Mouse (Mus musculus) forebrain, embryonic 12.5 days (tissue): ENCODE data around the gene Nostrin. TPM values are rescaled to one million over a fixed set of nuclear protein-coding genes. Genes with fewer than 3 reads are reported as not detected.
A peak's percentile ranks its signal among the peaks of the same experiment; 100 is the strongest.

Experiments used
- ATAC-seq: fragments of 200-750 bp; cut with Nextera tagmentation; 2 replicates; pipeline ENCODE4 v1.8.0; 2017; ENCODE audit warnings: moderate TSS enrichment; ENCODE audit not compliant: low FRiP score
- H3K27ac ChIP-seq: fragments of 300-500 bp; sonication (generic); 2 replicates; pipeline ENCODE4 v1.5.1; 2016; ENCODE audit warnings: mild to moderate bottlenecking
- H3K27me3 ChIP-seq: fragments of 300-500 bp; sonication (generic); 2 replicates; pipeline ENCODE4 v1.6.1; 2016; ENCODE audit warnings: mild to moderate bottlenecking
- H3K36me3 ChIP-seq: fragments of 300-500 bp; sonication (generic); replicated peaks from 2 replicates; pipeline ENCODE4 v1.6.1; 2016; ENCODE audit warnings: mild to moderate bottlenecking
- H3K4me1 ChIP-seq: fragments of 300-500 bp; sonication (generic); 2 replicates; pipeline ENCODE4 v1.6.1; 2016
- H3K4me2 ChIP-seq: fragments of 300-500 bp; sonication (generic); 2 replicates; pipeline ENCODE4 v1.6.1; 2016; ENCODE audit warnings: mild to moderate bottlenecking, moderate library complexity
- H3K4me3 ChIP-seq: fragments of 300-500 bp; sonication (generic); replicated peaks from 2 replicates; pipeline ENCODE4 v1.5.1; 2016; ENCODE audit warnings: mild to moderate bottlenecking
- H3K9ac ChIP-seq: fragments of 300-500 bp; sonication (generic); 2 replicates; pipeline ENCODE4 v1.6.1; 2016; ENCODE audit warnings: mild to moderate bottlenecking
- H3K9me3 ChIP-seq: fragments of 300-500 bp; sonication (generic); 2 replicates; pipeline ENCODE4 v1.6.1; 2016
- WGBS: fragments of 180-500 bp; shearing (Covaris S2); methylation state at CpG from one replicate; pipeline ENCODE4 v1.1.7; 2016; 5-methylcytosine and 5-hydroxymethylcytosine counted together
- polyA plus RNA-seq: library from polyadenylated mRNA; unstranded; fragments of >200 nt; fragmentation: Nextera tagmentation; extraction: Ambion mirVana; gene quantifications from 2 replicates; pipeline ENCODE4 v1.2.1, GENCODE M21; 2016

Nostrin gene
- polyA plus RNA-seq, 1 experiment from 2014 or later = 0.43 TPM

- no peak overlapping the region for H3K4me2 ChIP-seq
- H3K9me3 ChIP-seq = peaks cover 6% of the 10 kb centered on the region; the same call in 1 of the 2 replicates
- H3K4me1 ChIP-seq = no peaks in the 10 kb centered on the region
- no peaks in the 10 kb centered on the region for H3K27me3 ChIP-seq
- H3K9ac ChIP-seq = no peak overlapping the region
- no peak overlapping the region for H3K27ac ChIP-seq
- ATAC-seq = no peak
- H3K4me3 ChIP-seq = no peak overlapping the region
- no peaks in the 10 kb centered on the region for H3K36me3 ChIP-seq
- WGBS = 83% methylated on average over 9 of the region's 9 CpGs
These were observed 34.9 kb downstream of the Nostrin start for GRCm38 (mm10) chr2:69170395-69171077.

- Histone ChIP-seq H3K27me3 (no peaks in the 10 kb centered on the region), H3K4me2 (no peak overlapping the region), H3K9me3 (peaks cover 6% of the 10 kb centered on the region; the same call in 1 of the 2 replicates), H3K27ac (no peak overlapping the region), H3K4me3 (no peak overlapping the region), H3K4me1 (no peaks in the 10 kb centered on the region), H3K36me3 (no peaks in the 10 kb centered on the region), H3K9ac (no peak overlapping the region)
- 92% methylated on average over 5 of the region's 5 CpGs for WGBS
- ATAC-seq = no peak
These were observed 39.7 kb downstream of the Nostrin start for GRCm38 (mm10) chr2:69175296-69175695.

- whole genome bisulfite sequencing = 89% methylated on average over 4 of the region's 4 CpGs
- ATAC-seq = no peak
These were observed 44.1 kb downstream of the Nostrin start for GRCm38 (mm10) chr2:69179721-69180120.

GRCm38 (mm10) chr2:69187990-69188389 is 52.4 kb downstream of the Nostrin start:
- peaks cover 7% of the 10 kb centered on the region for H3K36me3 ChIP-seq
- no peak for ATAC-seq
- H3K9me3 ChIP-seq = no peaks in the 10 kb centered on the region
- no peaks in the 10 kb centered on the region for H3K27me3 ChIP-seq
- no peak overlapping the region for H3K27ac ChIP-seq
- 88% methylated on average over 2 of the region's 2 CpGs for WGBS
- no peak overlapping the region for H3K4me2 ChIP-seq
- H3K4me1 ChIP-seq = peaks cover 4% of the 10 kb centered on the region; the same call in 1 of the 2 replicates
- H3K4me3 ChIP-seq = no peak overlapping the region
- H3K9ac ChIP-seq = no peak overlapping the region

More at GRCm38 (mm10) chr2:69179721-69180120, 44.1 kb downstream of the Nostrin start:
- Histone ChIP-seq H3K27ac (no peak overlapping the region), H3K27me3 (no peaks in the 10 kb centered on the region), H3K4me3 (no peak overlapping the region), H3K4me1 (no peaks in the 10 kb centered on the region), H3K9me3 (no peaks in the 10 kb centered on the region), H3K36me3 (no peaks in the 10 kb centered on the region), H3K4me2 (no peak overlapping the region), H3K9ac (no peak overlapping the region)

- ATAC-seq = no peak
- Histone ChIP-seq H3K9me3 (no peaks in the 10 kb centered on the region), H3K36me3 (peaks cover 14% of the 10 kb centered on the region), H3K27me3 (no peaks in the 10 kb centered on the region), H3K4me1 (peaks cover 4% of the 10 kb centered on the region; the same call in 1 of the 2 replicates), H3K9ac (no peak overlapping the region), H3K27ac (no peak overlapping the region), H3K4me3 (no peak overlapping the region), H3K4me2 (no peak overlapping the region)
- 92% methylated on average over 6 of the region's 6 CpGs for WGBS
These were observed 53.1 kb downstream of the Nostrin start for GRCm38 (mm10) chr2:69188732-69189131.

- no peaks in the 10 kb centered on the region for H3K9me3 ChIP-seq
- ATAC-seq = no peak
- H3K4me2 ChIP-seq = no peak overlapping the region
- WGBS = 75% methylated on average over 4 of the region's 4 CpGs
- H3K4me3 ChIP-seq = no peak overlapping the region
- H3K27ac ChIP-seq = no peak overlapping the region
- no peak overlapping the region for H3K9ac ChIP-seq
- H3K36me3 ChIP-seq = peaks cover 19% of the 10 kb centered on the region
- peaks cover 4% of the 10 kb centered on the region; the same call in 1 of the 2 replicates for H3K4me1 ChIP-seq
- H3K27me3 ChIP-seq = no peaks in the 10 kb centered on the region
These were observed 53.6 kb downstream of the Nostrin start for GRCm38 (mm10) chr2:69189222-69189621.

- 89% methylated on average over 5 of the region's 5 CpGs for WGBS
These were observed 55.5 kb downstream of the Nostrin start for GRCm38 (mm10) chr2:69191059-69191458.

GRCm38 (mm10) chr2:69193555-69193954 is 58.0 kb downstream of the Nostrin start:
- Histone ChIP-seq H3K27me3 (no peaks in the 10 kb centered on the region), H3K4me3 (no peak overlapping the region), H3K9me3 (no peaks in the 10 kb centered on the region), H3K9ac (no peak overlapping the region), H3K36me3 (peaks cover 41% of the 10 kb centered on the region), H3K27ac (no peak overlapping the region), H3K4me1 (no peaks in the 10 kb centered on the region), H3K4me2 (no peak overlapping the region)
- 93% methylated on average over 5 of the region's 5 CpGs for WGBS
- no peak for ATAC-seq

More at GRCm38 (mm10) chr2:69191059-69191458, 55.5 kb downstream of the Nostrin start:
- ATAC-seq = no peak
- Histone ChIP-seq H3K27ac (no peak overlapping the region), H3K36me3 (peaks cover 28% of the 10 kb centered on the region), H3K9me3 (no peaks in the 10 kb centered on the region), H3K4me1 (peaks cover 4% of the 10 kb centered on the region; the same call in 1 of the 2 replicates), H3K4me2 (no peak overlapping the region), H3K9ac (no peak overlapping the region), H3K27me3 (no peaks in the 10 kb centered on the region), H3K4me3 (no peak overlapping the region)

GRCm38 (mm10) chr2:69205185-69205584 is 69.6 kb downstream of the Nostrin start:
- peak overlapping the region; percentile 89 for H3K4me3 ChIP-seq
- H3K36me3 ChIP-seq = peaks cover 18% of the 10 kb centered on the region
- H3K9ac ChIP-seq = peak overlapping the region; percentile 77
- H3K4me1 ChIP-seq = peaks cover 12% of the 10 kb centered on the region
- no peaks in the 10 kb centered on the region for H3K9me3 ChIP-seq
- no peak overlapping the region for H3K27ac ChIP-seq
- H3K27me3 ChIP-seq = no peaks in the 10 kb centered on the region
- WGBS = 20% methylated on average over 6 of the region's 6 CpGs
- peak overlapping the region; percentile 77 for H3K4me2 ChIP-seq
- ATAC-seq = no peak

GRCm38 (mm10) chr2:69205791-69206351 is 70.3 kb downstream of the Nostrin start, which contains the start of gene Spc25:
Gene Spc25 (minus strand): TSS chr2:69206194.
- no peaks in the 10 kb centered on the region for H3K9me3 ChIP-seq
- H3K4me2 ChIP-seq = peak within 1 kb of the TSS; percentile 77
- no peaks in the 10 kb centered on the region for H3K27me3 ChIP-seq
- peak; percentile 100 for ATAC-seq
- WGBS = under 1% methylated on average over 46 of the region's 46 CpGs
- H3K36me3 ChIP-seq = peaks cover 16% of the 10 kb centered on the region
- H3K27ac ChIP-seq = peak within 1 kb of the TSS; percentile 81
- peak within 1 kb of the TSS; percentile 89 for H3K4me3 ChIP-seq
- H3K4me1 ChIP-seq = peaks cover 12% of the 10 kb centered on the region
- peak within 1 kb of the TSS; percentile 77 for H3K9ac ChIP-seq

- peak overlapping the region; percentile 19; the same call in 1 of the 2 replicates for H3K4me2 ChIP-seq
- 0 out of 2 replicates have a peak overlapping the region, but pooled peaks have one; percentile 89 for H3K4me3 ChIP-seq
- no peak overlapping the region for H3K27ac ChIP-seq
- ATAC-seq = no peak
- H3K9me3 ChIP-seq = no peaks in the 10 kb centered on the region
- H3K9ac ChIP-seq = no peak overlapping the region
- peaks cover 12% of the 10 kb centered on the region for H3K4me1 ChIP-seq
- no peaks in the 10 kb centered on the region for H3K27me3 ChIP-seq
- peaks cover 10% of the 10 kb centered on the region for H3K36me3 ChIP-seq
- 32% methylated on average over 7 of the region's 7 CpGs for WGBS
These were observed 70.9 kb downstream of the Nostrin start for GRCm38 (mm10) chr2:69206523-69206922.

GRCm38 (mm10) chr2:69209684-69210083 is 74.1 kb downstream of the Nostrin start:
- H3K36me3 ChIP-seq = no peaks in the 10 kb centered on the region
- no peak overlapping the region for H3K9ac ChIP-seq
- no peak overlapping the region for H3K4me3 ChIP-seq
- H3K27ac ChIP-seq = no peak overlapping the region
- H3K4me2 ChIP-seq = no peak overlapping the region
- H3K9me3 ChIP-seq = no peaks in the 10 kb centered on the region
- H3K4me1 ChIP-seq = peaks cover 10% of the 10 kb centered on the region
- whole genome bisulfite sequencing = 97% methylated on average over 3 of the region's 3 CpGs
- ATAC-seq = no peak
- H3K27me3 ChIP-seq = no peaks in the 10 kb centered on the region
